Mouse (Mus musculus) hindbrain, embryonic 11.5 days (tissue): ENCODE data around the gene Slc39a5. TPM values are rescaled to one million over a fixed set of nuclear protein-coding genes. Genes with fewer than 3 reads are reported as not detected.

Experiments used
- ATAC-seq: fragments of 200-750 bp; cut with Nextera tagmentation; 2 replicates; pipeline ENCODE4 v1.8.0; 2017; ENCODE audit warnings: mild to moderate bottlenecking, moderate TSS enrichment, moderate library complexity; ENCODE audit not compliant: low FRiP score
- DNase-seq: peaks from one replicate; pipeline ENCODE4 v3.0.0-alpha.2; 2015; ENCODE audit warnings: low spot score
- H3K27ac ChIP-seq: fragments of 300-500 bp; sonication (generic); 2 replicates; pipeline ENCODE4 v1.5.1; 2014; ENCODE audit warnings: mild to moderate bottlenecking, low read depth, low read length
- H3K27me3 ChIP-seq: fragments of 300-500 bp; sonication (generic); 2 replicates; pipeline ENCODE4 v1.6.1; 2014; ENCODE audit warnings: mild to moderate bottlenecking, low read length, moderate library complexity, mixed read lengths; ENCODE audit not compliant: control insufficient read depth, insufficient read depth
- H3K36me3 ChIP-seq: fragments of 300-500 bp; sonication (generic); 2 replicates; pipeline ENCODE4 v1.6.1; 2014; ENCODE audit warnings: mild to moderate bottlenecking, low read length, moderate library complexity, mixed read lengths; ENCODE audit not compliant: control insufficient read depth, insufficient read depth
- H3K4me1 ChIP-seq: fragments of 300-500 bp; sonication (generic); replicated peaks from 2 replicates; pipeline ENCODE4 v1.6.1; 2014; ENCODE audit warnings: low read length, mixed read lengths; ENCODE audit not compliant: control insufficient read depth, insufficient read depth
- H3K4me2 ChIP-seq: fragments of 300-500 bp; sonication (generic); replicated peaks from 2 replicates; pipeline ENCODE4 v1.6.1; 2014; ENCODE audit warnings: mild to moderate bottlenecking, low read depth, low read length
- H3K4me3 ChIP-seq: fragments of 300-500 bp; sonication (generic); 2 replicates; pipeline ENCODE4 v1.5.1; 2014; ENCODE audit warnings: low read depth, low read length
- H3K9ac ChIP-seq: fragments of 300-500 bp; sonication (generic); 2 replicates; pipeline ENCODE4 v1.6.1; 2014; ENCODE audit warnings: low read depth, low read length
- H3K9me3 ChIP-seq: fragments of 300-500 bp; sonication (generic); 2 replicates; pipeline ENCODE4 v1.6.1; 2016; ENCODE audit warnings: low read length; ENCODE audit not compliant: control insufficient read depth
- WGBS: fragments of 180-500 bp; shearing (Covaris S2); extraction: QIAGEN DNeasy Blood & Tissue Kit; methylation state at CpG from one replicate; pipeline ENCODE4 v1.1.7; 2014; 5-methylcytosine and 5-hydroxymethylcytosine counted together
- polyA plus RNA-seq: library from polyadenylated mRNA; unstranded; fragments of >200 nt; fragmentation: Nextera tagmentation; extraction: Ambion mirVana; gene quantifications from 2 replicates; pipeline ENCODE4 v1.2.1, GENCODE M21; 2014

Slc39a5 gene
- polyA plus RNA-seq, 1 experiment from 2014 or later: not detected

GRCm38 (mm10) chr10:128369218-128369543 is 31.8 kb downstream of the Slc39a5 start:
- Histone ChIP-seq H3K4me2 (peak overlapping the region; percentile 79), H3K36me3 (no peaks in the 10 kb centered on the region), H3K4me3 (peak overlapping the region; percentile 50), H3K9ac (peak overlapping the region; percentile 52), H3K27me3 (no peaks in the 10 kb centered on the region), H3K27ac (peak overlapping the region; percentile 92), H3K9me3 (no peaks in the 10 kb centered on the region), H3K4me1 (peaks cover 12% of the 10 kb centered on the region)
- DNase-seq (no peak), ATAC-seq (no peak)
- WGBS: 8% methylated on average over 9 of the region's 9 CpGs

- Histone ChIP-seq H3K27ac (peak within 1 kb of the TSS; percentile 92), H3K9me3 (no peaks in the 10 kb centered on the region), H3K27me3 (no peaks in the 10 kb centered on the region), H3K9ac (peak within 1 kb of the TSS; percentile 52), H3K4me2 (peak within 1 kb of the TSS; percentile 79), H3K36me3 (no peaks in the 10 kb centered on the region; the same call in 1 of the 2 replicates), H3K4me1 (peaks cover 12% of the 10 kb centered on the region), H3K4me3 (peak within 1 kb of the TSS; percentile 50)
- ATAC-seq (peak; percentile 97), DNase-seq (peak; percentile 91)
- under 1% methylated on average over 83 of the region's 87 CpGs for WGBS
These were observed 32.4 kb downstream of the Slc39a5 start, which contains the start of gene Coq10a for GRCm38 (mm10) chr10:128368402-128369217. Coq10a (minus strand) TSS chr10:128368997.

- Histone ChIP-seq H3K4me1 (peaks cover 12% of the 10 kb centered on the region), H3K9me3 (no peaks in the 10 kb centered on the region), H3K27ac (peak overlapping the region; percentile 92), H3K27me3 (no peaks in the 10 kb centered on the region), H3K9ac (peak overlapping the region; percentile 52), H3K4me3 (peak overlapping the region; percentile 50), H3K36me3 (no peaks in the 10 kb centered on the region; the same call in 1 of the 2 replicates), H3K4me2 (peak overlapping the region; percentile 79)
- no peak for ATAC-seq
- 18% methylated on average over 19 of the region's 19 CpGs for WGBS
- DNase-seq: no peak
These were observed 33.1 kb downstream of the Slc39a5 start for GRCm38 (mm10) chr10:128367899-128368401.

- 58% methylated on average over 3 of the region's 3 CpGs for WGBS
- Histone ChIP-seq H3K9me3 (no peaks in the 10 kb centered on the region), H3K27ac (no peak overlapping the region), H3K27me3 (no peaks in the 10 kb centered on the region), H3K4me2 (no peak overlapping the region), H3K4me1 (peaks cover 3% of the 10 kb centered on the region; the same call in 1 of the 2 replicates), H3K9ac (no peak overlapping the region), H3K4me3 (no peak overlapping the region), H3K36me3 (peaks cover 13% of the 10 kb centered on the region)
- DNase-seq (peak; percentile 71), ATAC-seq (no peak)
These were observed 38.5 kb downstream of the Slc39a5 start for GRCm38 (mm10) chr10:128362568-128362967.

GRCm38 (mm10) chr10:128361836-128362235 is 39.2 kb downstream of the Slc39a5 start:
- no peak overlapping the region for H3K4me2 ChIP-seq
- H3K27me3 ChIP-seq: no peaks in the 10 kb centered on the region
- ATAC-seq: no peak
- H3K27ac ChIP-seq: no peak overlapping the region
- no peak for DNase-seq
- H3K4me1 ChIP-seq: no peaks in the 10 kb centered on the region
- H3K9me3 ChIP-seq: no peaks in the 10 kb centered on the region
- 92% methylated on average over 6 of the region's 6 CpGs for WGBS
- peaks cover 13% of the 10 kb centered on the region for H3K36me3 ChIP-seq
- H3K9ac ChIP-seq: no peak overlapping the region
- no peak overlapping the region for H3K4me3 ChIP-seq

GRCm38 (mm10) chr10:128359226-128359625 is 41.8 kb downstream of the Slc39a5 start:
- 94% methylated on average over 6 of the region's 6 CpGs for WGBS
- H3K36me3 ChIP-seq: peaks cover 18% of the 10 kb centered on the region
- no peak overlapping the region for H3K27ac ChIP-seq
- H3K4me2 ChIP-seq: no peak overlapping the region
- no peak overlapping the region for H3K9ac ChIP-seq
- H3K4me1 ChIP-seq: no peaks in the 10 kb centered on the region
- no peak for DNase-seq
- H3K9me3 ChIP-seq: no peaks in the 10 kb centered on the region
- H3K4me3 ChIP-seq: no peak overlapping the region
- H3K27me3 ChIP-seq: no peaks in the 10 kb centered on the region
- no peak for ATAC-seq

GRCm38 (mm10) chr10:128358796-128359195 is 42.2 kb downstream of the Slc39a5 start:
- Histone ChIP-seq H3K36me3 (peaks cover 22% of the 10 kb centered on the region), H3K9ac (no peak overlapping the region), H3K4me3 (no peak overlapping the region), H3K4me2 (no peak overlapping the region), H3K27ac (no peak overlapping the region), H3K4me1 (no peaks in the 10 kb centered on the region), H3K27me3 (no peaks in the 10 kb centered on the region), H3K9me3 (no peaks in the 10 kb centered on the region)
- ATAC-seq (no peak), DNase-seq (peak; percentile 75)
- WGBS: 55% methylated on average over 2 of the region's 2 CpGs

GRCm38 (mm10) chr10:128347541-128347940 is 53.5 kb downstream of the Slc39a5 start:
- ATAC-seq (no peak), DNase-seq (no peak)
- Histone ChIP-seq H3K9me3 (no peaks in the 10 kb centered on the region), H3K36me3 (0 out of 2 replicates have a peak, but pooled peaks cover 5% of the 10 kb centered on the region), H3K4me2 (no peak overlapping the region), H3K4me1 (no peaks in the 10 kb centered on the region), H3K4me3 (no peak overlapping the region), H3K27ac (no peak overlapping the region), H3K9ac (no peak overlapping the region), H3K27me3 (no peaks in the 10 kb centered on the region)
- 94% methylated on average over 8 of the region's 8 CpGs for WGBS
